Mouse (Mus musculus): ENCODE measurements around the gene Tent5c.

Gene Tent5c

GRCm38 (mm10) chr3:100489133-100490009 lies at the start of gene Tent5c:
Tent5c (minus strand) TSS chr3:100489324.
- peak; percentile 96 for DNase-seq (ENCODE audit: low read depth, low spot score)

GRCm38 (mm10) chr3:100536686-100537085 lies 47.6 kb upstream of the Tent5c start:
- no peak for DNase-seq (ENCODE audit: low read depth, low spot score)

- DNase-seq (ENCODE audit: low read depth, low spot score) = no peak
Measured at GRCm38 (mm10) chr3:100535902-100536301, 46.8 kb upstream of the Tent5c start.

- no peak for DNase-seq (ENCODE audit: low read depth, low spot score)
Measured at GRCm38 (mm10) chr3:100535298-100535697, 46.2 kb upstream of the Tent5c start.

GRCm38 (mm10) chr3:100534394-100534793 lies 45.3 kb upstream of the Tent5c start:
- no peak for DNase-seq (ENCODE audit: low read depth, low spot score)

- DNase-seq (ENCODE audit: low read depth, low spot score) = no peak
Measured at GRCm38 (mm10) chr3:100533429-100533828, 44.3 kb upstream of the Tent5c start.

- no peak for DNase-seq (ENCODE audit: low read depth, low spot score)
Measured at GRCm38 (mm10) chr3:100530919-100531318, 41.8 kb upstream of the Tent5c start.

- no peak for DNase-seq (ENCODE audit: low read depth, low spot score)
Measured at GRCm38 (mm10) chr3:100530244-100530788, 41.2 kb upstream of the Tent5c start.

- no peak for DNase-seq (ENCODE audit: low read depth, low spot score)
Measured at GRCm38 (mm10) chr3:100522671-100523070, 33.5 kb upstream of the Tent5c start.

GRCm38 (mm10) chr3:100521626-100522025 lies 32.5 kb upstream of the Tent5c start:
- DNase-seq (ENCODE audit: low read depth, low spot score) = no peak

GRCm38 (mm10) chr3:100515754-100516141 lies 26.6 kb upstream of the Tent5c start:
- no peak for DNase-seq (ENCODE audit: low read depth, low spot score)

- DNase-seq (ENCODE audit: low read depth, low spot score) = no peak
Measured at GRCm38 (mm10) chr3:100515093-100515753, 26.1 kb upstream of the Tent5c start.

- DNase-seq (ENCODE audit: low read depth, low spot score) = no peak
Measured at GRCm38 (mm10) chr3:100507174-100507573, 18.1 kb upstream of the Tent5c start.

GRCm38 (mm10) chr3:100506715-100507114 lies 17.6 kb upstream of the Tent5c start:
- no peak for DNase-seq (ENCODE audit: low read depth, low spot score)

- DNase-seq (ENCODE audit: low read depth, low spot score) = no peak
Measured at GRCm38 (mm10) chr3:100503882-100504281, 14.8 kb upstream of the Tent5c start.

- DNase-seq (ENCODE audit: low read depth, low spot score) = no peak
Measured at GRCm38 (mm10) chr3:100502516-100502915, 13.4 kb upstream of the Tent5c start.

- DNase-seq (ENCODE audit: low read depth, low spot score) = no peak
Measured at GRCm38 (mm10) chr3:100501899-100502298, 12.8 kb upstream of the Tent5c start.

- DNase-seq (ENCODE audit: low read depth, low spot score) = no peak
Measured at GRCm38 (mm10) chr3:100496081-100496480, 7.0 kb upstream of the Tent5c start.

GRCm38 (mm10) chr3:100495456-100495855 lies 6.3 kb upstream of the Tent5c start:
- DNase-seq (ENCODE audit: low read depth, low spot score) = no peak

- no peak for DNase-seq (ENCODE audit: low read depth, low spot score)
Measured at GRCm38 (mm10) chr3:100494912-100495311, 5.8 kb upstream of the Tent5c start.

GRCm38 (mm10) chr3:100490010-100490300 lies 831 bp upstream of the Tent5c start:
- no peak for DNase-seq (ENCODE audit: low read depth, low spot score)

GRCm38 (mm10) chr3:100488251-100489132 lies 632 bp downstream of the Tent5c start:
- DNase-seq (ENCODE audit: low read depth, low spot score) = peak; percentile 37

Data from mesoderm, embryonic 11.5 days (tissue).